Mouse (Mus musculus): ENCODE measurements around the gene Plin3. TPM values are rescaled to one million over a fixed set of nuclear protein-coding genes. Genes with fewer than 3 reads are reported as not detected.

The Plin3 gene
- polyA plus RNA-seq, 1 experiment, result not detected

DNA sequence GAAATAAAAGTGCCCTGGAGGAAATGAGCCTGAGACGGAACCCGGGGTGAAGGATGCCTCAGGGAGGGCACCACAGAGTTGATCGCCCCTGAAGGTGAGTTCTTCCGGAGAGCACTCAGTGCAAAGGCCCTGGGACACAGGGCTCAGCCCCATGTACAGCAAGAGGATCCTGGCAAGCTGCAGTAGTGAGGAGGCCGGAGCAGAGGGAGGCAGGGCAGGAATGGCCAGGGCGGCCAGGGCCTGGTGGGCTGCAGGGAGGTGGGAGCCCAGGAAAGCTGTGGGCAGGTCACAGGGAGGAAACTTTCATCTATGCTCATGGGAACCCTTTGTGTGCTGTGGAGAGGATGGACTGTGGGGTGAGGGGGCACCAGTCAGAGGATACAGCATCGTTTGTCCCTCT is 19.2 kb downstream of the Plin3 start:
- Histone ChIP-seq H3K4me3 (ENCODE audit: insufficient read depth, low read depth, low read length) (no peak overlapping the region), H3K4me1 (ENCODE audit: control insufficient read depth, insufficient read depth, low read length) (peaks cover 32% of the 10 kb centered on the region), H3K27ac (ENCODE audit: insufficient read depth, low read depth, low read length) (no peak overlapping the region)
- WGBS, result 88% methylated on average over 7 of the region's 7 CpGs
- TF ChIP-seq POLR2A (IDR thresholded peaks at IDR 0.05; ENCODE audit: insufficient read depth, low read depth, low read length), result no peak
- TF ChIP-seq CTCF (IDR thresholded peaks at IDR 0.05; ENCODE audit: insufficient read depth, low read depth, low read length), result no peak

DNA sequence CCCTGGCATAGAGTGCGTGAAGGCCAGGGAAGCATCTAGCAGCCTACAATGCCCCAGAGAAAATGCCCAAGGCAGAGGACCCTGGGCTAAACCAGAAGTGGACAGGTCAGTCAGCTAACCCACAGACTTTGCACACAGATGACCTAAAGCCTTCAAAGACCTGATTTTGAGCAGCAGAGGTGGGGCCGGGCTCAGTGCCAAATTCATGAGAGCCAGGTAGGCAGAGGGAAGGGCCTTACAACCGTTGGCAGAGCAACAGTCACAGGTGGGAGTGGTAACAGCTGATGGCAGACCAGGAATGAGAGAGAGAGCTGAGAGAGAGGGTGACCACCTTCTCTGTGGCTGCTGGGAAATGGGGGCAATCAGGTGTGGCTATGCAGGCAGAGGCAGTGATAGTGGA is 20.0 kb downstream of the Plin3 start:
- H3K4me3 ChIP-seq (ENCODE audit: insufficient read depth, low read depth, low read length), result no peak overlapping the region
- WGBS, result 76% methylated on average over 3 of the region's 3 CpGs
- no peak overlapping the region for H3K27ac ChIP-seq (ENCODE audit: insufficient read depth, low read depth, low read length)
- H3K4me1 ChIP-seq (ENCODE audit: control insufficient read depth, insufficient read depth, low read length), result peaks cover 32% of the 10 kb centered on the region
- TF ChIP-seq CTCF (IDR thresholded peaks at IDR 0.05; ENCODE audit: insufficient read depth, low read depth, low read length) (no peak), POLR2A (IDR thresholded peaks at IDR 0.05; ENCODE audit: insufficient read depth, low read depth, low read length) (no peak)

DNA sequence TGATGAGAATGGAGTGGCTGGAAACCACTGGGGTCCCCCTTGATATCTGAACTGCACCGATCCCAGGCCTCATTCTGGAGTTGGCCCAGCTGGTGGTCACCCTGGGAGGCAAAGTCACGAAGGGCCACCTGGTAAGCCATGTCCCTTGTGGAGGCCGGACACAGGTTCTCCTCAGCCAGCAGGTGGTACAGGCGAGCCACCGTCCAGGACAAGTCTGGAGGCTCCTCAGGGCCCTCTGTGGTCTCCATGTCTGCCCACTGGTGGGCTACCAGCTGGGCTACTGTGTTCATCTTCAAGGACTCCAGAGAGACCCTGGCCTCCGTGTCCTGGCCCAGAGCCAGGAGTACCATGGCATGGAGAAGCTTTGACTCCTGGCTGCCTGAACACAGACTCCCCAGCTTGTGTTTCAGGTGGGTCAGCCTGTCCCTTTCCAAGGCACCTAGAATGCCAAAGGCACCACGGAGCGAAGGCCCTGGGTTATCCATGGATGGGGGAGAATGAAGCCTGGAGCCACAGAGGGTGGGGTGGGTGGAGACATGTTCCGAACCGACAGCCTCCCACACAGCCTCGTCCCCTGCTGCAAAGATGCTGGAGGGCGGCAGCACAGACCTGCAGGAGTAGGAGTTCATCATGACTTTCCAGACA is 20.9 kb downstream of the Plin3 start:
- WGBS, result 67% methylated on average over 12 of the region's 12 CpGs
- Histone ChIP-seq H3K4me3 (ENCODE audit: insufficient read depth, low read depth, low read length) (no peak overlapping the region), H3K27ac (ENCODE audit: insufficient read depth, low read depth, low read length) (no peak overlapping the region), H3K4me1 (ENCODE audit: control insufficient read depth, insufficient read depth, low read length) (peaks cover 29% of the 10 kb centered on the region)
- no peak for TF ChIP-seq CTCF (IDR thresholded peaks at IDR 0.05; ENCODE audit: insufficient read depth, low read depth, low read length)
- no peak for TF ChIP-seq POLR2A (IDR thresholded peaks at IDR 0.05; ENCODE audit: insufficient read depth, low read depth, low read length)

DNA sequence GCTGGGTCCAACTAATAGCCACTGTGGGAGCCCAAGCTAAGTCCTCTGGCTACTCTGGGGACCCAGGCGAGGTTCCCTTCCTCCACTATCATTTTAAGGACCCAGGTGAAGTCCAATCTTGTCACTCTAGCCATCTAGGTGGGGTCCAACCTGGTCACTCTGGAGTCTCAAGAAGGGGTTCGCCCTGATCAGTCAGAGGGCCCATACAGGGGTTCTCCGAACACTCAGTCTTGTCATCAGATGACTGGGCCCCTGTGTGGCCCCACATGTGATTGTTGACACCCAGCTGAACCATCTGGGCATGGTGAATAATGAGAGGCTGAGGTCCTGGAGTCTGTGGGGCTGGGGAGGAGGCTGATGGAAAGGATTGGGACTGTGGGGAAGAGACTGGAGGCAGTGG is 22.9 kb downstream of the Plin3 start:
- 67% methylated on average over 3 of the region's 3 CpGs for WGBS
- TF ChIP-seq POLR2A (IDR thresholded peaks at IDR 0.05; ENCODE audit: insufficient read depth, low read depth, low read length) (no peak), CTCF (IDR thresholded peaks at IDR 0.05; ENCODE audit: insufficient read depth, low read depth, low read length) (no peak)
- peak overlapping the region; percentile 86 for H3K27ac ChIP-seq (ENCODE audit: insufficient read depth, low read depth, low read length)

DNA sequence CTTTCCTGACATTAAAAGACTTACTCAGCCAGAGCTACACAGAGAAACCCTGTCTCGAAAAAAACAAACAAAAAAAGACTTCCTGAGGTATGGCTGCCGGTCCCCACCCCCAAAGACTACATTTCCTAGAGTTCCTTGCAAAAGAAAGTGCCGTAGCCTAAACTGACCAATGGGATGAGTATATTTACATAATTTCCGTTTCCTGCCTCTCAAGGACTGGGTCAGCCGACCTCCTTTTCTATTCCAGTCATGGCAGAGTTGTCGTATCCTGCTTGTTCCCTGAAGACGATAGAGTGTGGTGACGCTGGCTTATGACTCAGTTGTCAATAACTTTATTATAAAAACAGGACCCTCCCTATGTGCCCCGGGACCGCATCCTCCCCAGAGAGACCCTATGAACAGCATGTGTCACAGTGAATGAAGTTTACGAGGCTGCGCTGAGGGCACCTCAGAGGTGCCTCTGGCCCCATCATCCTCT is 23.5 kb downstream of the Plin3 start:
- 14% methylated on average over 12 of the region's 12 CpGs for WGBS
- H3K4me3 ChIP-seq (ENCODE audit: insufficient read depth, low read depth, low read length), result peak overlapping the region; percentile 45
- TF ChIP-seq POLR2A (IDR thresholded peaks at IDR 0.05; ENCODE audit: insufficient read depth, low read depth, low read length) (no peak; the same call in 1 of the 2 replicates), CTCF (IDR thresholded peaks at IDR 0.05; ENCODE audit: insufficient read depth, low read depth, low read length) (no peak)
- peaks cover 35% of the 10 kb centered on the region for H3K4me1 ChIP-seq (ENCODE audit: control insufficient read depth, insufficient read depth, low read length)
- H3K27ac ChIP-seq (ENCODE audit: insufficient read depth, low read depth, low read length), result peak overlapping the region; percentile 86

More for the DNA sequence above, 22.9 kb downstream of the Plin3 start:
- Histone ChIP-seq H3K4me1 (ENCODE audit: control insufficient read depth, insufficient read depth, low read length) (peaks cover 32% of the 10 kb centered on the region), H3K4me3 (ENCODE audit: insufficient read depth, low read depth, low read length) (peak overlapping the region; percentile 45)

DNA sequence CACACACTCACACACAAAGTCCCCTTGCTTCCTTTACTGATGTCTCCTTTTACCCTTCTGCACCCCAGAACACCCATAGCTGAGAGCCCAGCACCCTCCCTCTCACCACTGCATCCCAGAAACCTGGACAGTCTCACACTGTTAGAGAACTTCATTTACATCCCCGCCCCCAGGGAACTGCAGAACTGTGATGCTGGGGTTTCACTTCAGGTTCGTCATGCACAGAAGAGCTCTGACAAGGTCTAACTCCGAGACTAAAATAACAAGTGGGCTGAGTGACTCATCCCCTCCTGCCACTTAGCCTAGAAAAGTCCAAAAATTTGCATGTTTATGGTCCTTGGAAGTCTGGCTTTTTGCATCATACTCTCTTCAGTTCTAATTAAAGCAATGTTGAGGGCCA is 26.4 kb downstream of the Plin3 start:
- Histone ChIP-seq H3K27ac (ENCODE audit: insufficient read depth, low read depth, low read length) (peak overlapping the region; percentile 68), H3K4me3 (ENCODE audit: insufficient read depth, low read depth, low read length) (no peak overlapping the region), H3K4me1 (ENCODE audit: control insufficient read depth, insufficient read depth, low read length) (peaks cover 36% of the 10 kb centered on the region)
- no peak for TF ChIP-seq POLR2A (IDR thresholded peaks at IDR 0.05; ENCODE audit: insufficient read depth, low read depth, low read length)
- TF ChIP-seq CTCF (IDR thresholded peaks at IDR 0.05; ENCODE audit: insufficient read depth, low read depth, low read length), result no peak
- WGBS, result 25% methylated on average over 3 of the region's 3 CpGs

DNA sequence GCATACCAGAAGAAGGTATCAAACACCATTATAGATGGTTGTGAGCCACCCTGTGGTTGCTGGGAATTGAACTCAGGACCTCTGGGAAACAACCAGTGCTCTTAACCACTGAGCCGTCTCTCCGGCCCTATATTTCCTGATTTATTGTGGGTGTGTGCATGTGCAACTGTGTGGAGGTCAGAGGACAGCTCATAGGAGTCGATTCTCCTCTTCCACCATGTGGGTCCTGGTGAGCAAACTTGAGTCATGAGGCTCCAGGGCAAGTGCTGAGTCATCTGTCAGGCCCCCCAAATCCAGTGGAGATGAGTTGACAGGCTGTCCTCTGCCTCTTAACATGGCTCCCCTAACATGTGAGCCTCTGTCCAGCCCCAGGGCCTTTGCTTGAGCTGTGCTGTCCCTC is 26.8 kb downstream of the Plin3 start:
- H3K4me3 ChIP-seq (ENCODE audit: insufficient read depth, low read depth, low read length), result no peak overlapping the region
- WGBS, result 43% methylated on average over 3 of the region's 3 CpGs
- peaks cover 40% of the 10 kb centered on the region for H3K4me1 ChIP-seq (ENCODE audit: control insufficient read depth, insufficient read depth, low read length)
- H3K27ac ChIP-seq (ENCODE audit: insufficient read depth, low read depth, low read length), result peak overlapping the region; percentile 68
- no peak for TF ChIP-seq POLR2A (IDR thresholded peaks at IDR 0.05; ENCODE audit: insufficient read depth, low read depth, low read length)
- no peak for TF ChIP-seq CTCF (IDR thresholded peaks at IDR 0.05; ENCODE audit: insufficient read depth, low read depth, low read length)

DNA sequence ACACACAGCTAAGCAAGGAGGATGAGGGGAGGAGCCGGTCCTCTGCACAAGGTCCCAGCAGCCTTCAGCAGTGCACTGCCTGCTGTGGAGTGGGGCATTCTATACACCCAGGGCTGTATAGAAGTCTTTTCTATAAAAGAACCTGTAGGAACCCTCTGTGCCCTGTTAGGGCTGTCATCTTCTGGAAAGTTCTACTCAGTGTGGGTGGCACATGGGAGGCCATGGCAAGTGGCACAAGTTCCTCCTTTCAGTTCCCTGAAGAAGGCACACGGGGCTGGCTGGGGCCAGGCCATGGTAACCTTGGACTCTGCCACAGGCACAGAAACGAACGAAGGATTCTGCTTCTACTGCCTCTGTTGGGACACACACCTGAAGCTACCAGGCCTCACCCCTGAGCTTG is 27.7 kb downstream of the Plin3 start:
- Histone ChIP-seq H3K27ac (ENCODE audit: insufficient read depth, low read depth, low read length) (no peak overlapping the region), H3K4me3 (ENCODE audit: insufficient read depth, low read depth, low read length) (no peak overlapping the region), H3K4me1 (ENCODE audit: control insufficient read depth, insufficient read depth, low read length) (peaks cover 40% of the 10 kb centered on the region)
- no peak for TF ChIP-seq CTCF (IDR thresholded peaks at IDR 0.05; ENCODE audit: insufficient read depth, low read depth, low read length)
- no peak for TF ChIP-seq POLR2A (IDR thresholded peaks at IDR 0.05; ENCODE audit: insufficient read depth, low read depth, low read length)
- WGBS, result 89% methylated on average over 4 of the region's 4 CpGs

DNA sequence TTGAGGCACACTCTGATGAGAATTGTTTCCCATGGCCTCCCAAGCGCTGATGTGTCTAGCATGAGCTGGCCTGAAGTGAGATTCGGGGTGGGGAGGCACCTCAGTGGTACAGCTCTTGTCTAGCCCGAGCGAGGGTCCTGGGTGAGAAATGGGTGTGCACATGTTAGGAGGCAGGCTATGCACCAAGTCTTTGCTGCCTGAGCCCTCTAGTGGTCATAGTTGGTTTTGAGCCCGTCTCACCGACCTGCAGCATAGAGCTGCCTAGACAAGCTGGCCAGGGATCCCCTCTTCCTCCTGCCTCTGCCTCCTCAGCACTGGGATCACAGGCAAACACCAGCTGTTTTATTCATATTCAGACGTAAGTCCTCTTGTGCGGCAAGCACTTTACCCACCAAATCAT is 28.7 kb downstream of the Plin3 start:
- no peak for TF ChIP-seq POLR2A (IDR thresholded peaks at IDR 0.05; ENCODE audit: insufficient read depth, low read depth, low read length)
- TF ChIP-seq CTCF (IDR thresholded peaks at IDR 0.05; ENCODE audit: insufficient read depth, low read depth, low read length), result peak; percentile 62; the same call in 1 of the 2 replicates
- no peak overlapping the region for H3K4me3 ChIP-seq (ENCODE audit: insufficient read depth, low read depth, low read length)
- 14% methylated on average over 8 of the region's 8 CpGs for WGBS
- H3K27ac ChIP-seq (ENCODE audit: insufficient read depth, low read depth, low read length), result no peak overlapping the region
- peaks cover 42% of the 10 kb centered on the region for H3K4me1 ChIP-seq (ENCODE audit: control insufficient read depth, insufficient read depth, low read length)
